ENCODE assay signal across 21 mouse cellular contexts in the genomic region with DNA sequence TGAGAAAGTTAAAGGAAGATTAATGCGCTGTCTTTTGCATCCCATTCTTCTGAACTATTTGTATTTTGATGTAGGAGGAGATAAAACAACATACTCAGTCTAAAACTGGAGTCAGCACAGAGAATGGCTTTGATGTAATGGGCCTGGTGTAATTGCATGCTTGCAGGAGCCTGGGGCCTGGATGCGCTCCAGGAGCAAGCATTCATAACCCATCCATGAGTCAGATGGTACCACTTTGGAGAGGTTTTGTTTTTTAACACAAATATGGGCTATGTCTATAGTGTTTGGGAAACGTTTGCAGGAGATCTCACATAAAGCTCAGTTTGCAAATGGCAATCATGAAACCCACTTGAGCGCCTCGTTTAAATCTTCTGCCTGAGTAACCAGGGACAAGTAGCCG. TPM values are rescaled to one million over a fixed set of nuclear protein-coding genes. Genes with fewer than 3 reads are reported as not detected.
DNase-seq lines count a peak whose midpoint lies in the region; ATAC-seq and TF ChIP-seq lines count a peak whose summit lies in the region.
"Had no signal": no experiment of that assay in that cellular context is flagged by ENCODE, and none has a peak within 500 bp of the region (broad histone marks: within the 10 kb centered on the region; RNA-seq: fewer than 3 reads in every experiment).

No protein-coding gene starts in this region.

- WGBS in olfactory bulb, adult 2 months: 37% methylated on average over 6 of the region's 6 CpGs
- WGBS in kidney, embryonic 15.5 days: 79% methylated on average over 6 of the region's 6 CpGs

- H3K9ac ChIP-seq in kidney, embryonic 15.5 days: no peak overlapping the region
- H3K9ac ChIP-seq: embryonic facial prominence, embryonic 15.5 days; limb, embryonic 13.5 days; liver, embryonic 13.5 days; lung, embryonic 14.5 days had no signal

- H3K4me2 ChIP-seq in kidney, embryonic 15.5 days: no peak overlapping the region
- H3K4me2 ChIP-seq: embryonic facial prominence, embryonic 15.5 days; limb, embryonic 13.5 days; liver, embryonic 13.5 days; lung, embryonic 14.5 days had no signal

- no peaks in the 10 kb centered on the region for H3K36me3 ChIP-seq in kidney, embryonic 15.5 days
- H3K36me3 ChIP-seq: embryonic facial prominence, embryonic 15.5 days; forebrain, embryonic 10.5 days; limb, embryonic 13.5 days; liver, embryonic 13.5 days had no signal

- no peak for TF ChIP-seq CTCF in olfactory bulb, adult 2 months (IDR thresholded peaks at IDR 0.05; ENCODE audit: insufficient read depth, low read depth, low read length)

- intact Hi-C loops in left cerebral cortex, postnatal 10 days (cut with DNase I): no loop called here

- H3K9me3 ChIP-seq in kidney, embryonic 15.5 days (replicated peaks): no peaks in the 10 kb centered on the region
- H3K9me3 ChIP-seq: embryonic facial prominence, embryonic 15.5 days; forebrain, embryonic 10.5 days; limb, embryonic 13.5 days; liver, embryonic 13.5 days had no signal

- ATAC-seq in kidney, embryonic 15.5 days (replicated peaks; ENCODE audit: low FRiP score): no peak
- ATAC-seq: hindbrain, embryonic 16.5 days; intestine, postnatal 0 days; midbrain, embryonic 16.5 days had no signal

- no peak overlapping the region for H3K4me3 ChIP-seq in olfactory bulb, adult 2 months (ENCODE audit: insufficient read depth, low read depth, low read length)
- no peak overlapping the region for H3K4me3 ChIP-seq in kidney, embryonic 15.5 days (replicated peaks)
- H3K4me3 ChIP-seq: embryonic facial prominence, embryonic 15.5 days; forebrain, embryonic 10.5 days; heart, adult 2 months; limb, embryonic 13.5 days; liver, embryonic 13.5 days had no signal

- H3K27ac ChIP-seq in olfactory bulb, adult 2 months (ENCODE audit: insufficient read depth, low read depth, low read length): peak overlapping the region; percentile 82
- no peak overlapping the region for H3K27ac ChIP-seq in kidney, embryonic 15.5 days
- H3K27ac ChIP-seq: embryonic facial prominence, embryonic 15.5 days; forebrain, embryonic 10.5 days; heart, adult 2 months; limb, embryonic 13.5 days; liver, embryonic 13.5 days had no signal

- H3K27me3 ChIP-seq in kidney, embryonic 15.5 days: no peaks in the 10 kb centered on the region
- H3K27me3 ChIP-seq: embryonic facial prominence, embryonic 15.5 days; limb, embryonic 13.5 days; liver, embryonic 13.5 days had no signal

- DNase-seq in heart, adult 11 months: peak; percentile 51
- no peak for DNase-seq in heart, postnatal 4 days
- peak; percentile 90 for DNase-seq in NIH3T3 (ENCODE audit: low read depth)
- peak; percentile 58 for DNase-seq in adrenal gland, postnatal 25 days
- no peak for DNase-seq in left cerebral cortex, postnatal 10 days (ENCODE audit: extremely low spot score in 1 of 2, low spot score in 2 of 2)
- DNase-seq: cerebellum, adult 9-10 months; gastrocnemius, postnatal 10 days; heart, adult 2 months; liver, embryonic 13.5 days; lung, embryonic 14.5 days; lung, postnatal 4 days; spleen, adult 18-20 months; thymus, adult 18-20 months had no signal

- no peaks in the 10 kb centered on the region for H3K4me1 ChIP-seq in olfactory bulb, adult 2 months (ENCODE audit: control insufficient read depth, insufficient read depth, low read length)
- no peaks in the 10 kb centered on the region for H3K4me1 ChIP-seq in kidney, embryonic 15.5 days
- H3K4me1 ChIP-seq: embryonic facial prominence, embryonic 15.5 days; forebrain, embryonic 10.5 days; liver, embryonic 13.5 days had no signal

- TF ChIP-seq POLR2A in olfactory bulb, adult 2 months (IDR thresholded peaks at IDR 0.05; ENCODE audit: insufficient read depth, low read depth, low read length): no peak

RNA-seq across cellular contexts. Expression of a gene that starts 9.8 kb away (rescaled TPM):
- total RNA-seq in heart, postnatal 4 days (2021): 10 to 100 TPM; 41.2 to 42.6 TPM
- total RNA-seq in adrenal gland, postnatal 25 days (2021): 29.3 and 33.2 TPM in 2 replicates
- not detected in 2 replicates for polyA plus RNA-seq in olfactory bulb, adult 2 months (2012; ENCODE audit: insufficient read depth, insufficient read length, low replicate concordance, missing spikeins)
- polyA plus RNA-seq in kidney, embryonic 15.5 days (2015; fragmentation: Nextera tagmentation; extraction: Ambion mirVana): 20.3 and 22.3 TPM in 2 replicates
- 10 to 100 TPM; 34.0 to 43.9 TPM for total RNA-seq in left cerebral cortex, postnatal 10 days (2021)

Comparison
In these comparisons a context has a peak if more than half of its experiments do, and no peak if none do; other contexts are left out.
1. DNase-seq: peak in heart, adult 11 months (single experiment), NIH3T3 (single experiment) and adrenal gland, postnatal 25 days (single experiment); none in heart, postnatal 4 days (single experiment) and left cerebral cortex, postnatal 10 days (0 of 2).